Mouse (Mus musculus) olfactory bulb, adult 2 months (tissue): Measurements from ENCODE around the gene Btbd11.

Source experiments
- CTCF ChIP-seq: fragments of 200-500 bp; IDR thresholded peaks from 2 replicates; pipeline ENCODE4 v1.5.1; 2012; ENCODE audit warnings: low read depth, mild to moderate bottlenecking, low read length, moderate library complexity; ENCODE audit not compliant: insufficient read depth
- POLR2A ChIP-seq: fragments of 200-500 bp; IDR thresholded peaks from 2 replicates; pipeline ENCODE4 v1.6.1; 2012; ENCODE audit warnings: mild to moderate bottlenecking, low read depth, low read length, moderate library complexity; ENCODE audit not compliant: insufficient read depth

GRCm38 (mm10) chr10:85544991-85545390, 158.4 kb downstream of the Btbd11 start:
- TF ChIP-seq CTCF (no peak), POLR2A (no peak)
